ENCODE assay signal across 24 mouse cellular contexts in the genomic region with DNA sequence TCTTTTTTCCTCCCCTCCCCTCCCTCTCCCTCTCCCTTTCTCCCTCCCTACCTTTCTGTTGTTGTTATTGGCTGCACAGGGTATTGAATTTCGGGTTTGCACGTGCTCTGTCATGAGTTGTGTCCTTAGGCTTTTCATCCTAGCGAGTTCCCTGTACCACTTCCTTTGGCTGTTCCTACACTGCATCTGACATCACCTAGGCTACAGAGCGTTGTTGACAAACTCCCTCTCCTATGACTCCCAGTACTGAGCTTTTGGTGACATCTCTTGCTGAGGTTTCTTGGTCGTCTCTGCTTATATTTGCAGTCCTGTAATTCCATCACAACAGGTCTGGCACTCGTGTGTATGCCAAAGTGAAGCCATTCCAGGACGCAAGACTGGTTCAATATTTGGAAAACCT. TPM values are rescaled to one million over a fixed set of nuclear protein-coding genes. Genes with fewer than 3 reads are reported as not detected.
DNase-seq lines count a peak whose midpoint lies in the region; ATAC-seq and TF ChIP-seq lines count a peak whose summit lies in the region.
"Had no signal": no experiment of that assay in that cellular context is flagged by ENCODE, and none has a peak within 500 bp of the region (broad histone marks: within the 10 kb centered on the region; RNA-seq: fewer than 3 reads in every experiment).

No protein-coding gene starts in this region.

- H3K36me3 ChIP-seq in liver, postnatal 0 days (replicated peaks; ENCODE audit: insufficient read depth, low read length), result no peaks in the 10 kb centered on the region
- H3K36me3 ChIP-seq in liver, embryonic 11.5 days (ENCODE audit: control insufficient read depth, insufficient read depth, low read length), result no peaks in the 10 kb centered on the region
- H3K36me3 ChIP-seq: embryonic facial prominence, embryonic 12.5 days; forebrain, embryonic 15.5 days; G1E had no signal

- 60% methylated on average over 7 of the region's 7 CpGs for WGBS in liver, postnatal 0 days (ENCODE audit: insufficient replicate concordance)
- 78% methylated on average over 7 of the region's 7 CpGs for WGBS in liver, embryonic 11.5 days

- H3K4me3 ChIP-seq in gastrocnemius, adult 2 months, result no peak overlapping the region
- H3K4me3 ChIP-seq in layer of hippocampus, adult 2 months, result no peak overlapping the region
- no peak overlapping the region for H3K4me3 ChIP-seq in liver, postnatal 0 days (ENCODE audit: low read depth, low read length)
- H3K4me3 ChIP-seq in liver, embryonic 11.5 days (ENCODE audit: low read depth, low read length), result no peak overlapping the region
- H3K4me3 ChIP-seq: embryonic facial prominence, embryonic 10.5 days; embryonic facial prominence, embryonic 12.5 days; forebrain, embryonic 13.5 days; forebrain, embryonic 15.5 days had no signal

- H3K27me3 ChIP-seq in liver, postnatal 0 days (ENCODE audit: insufficient read depth, low read length), result no peaks in the 10 kb centered on the region
- no peaks in the 10 kb centered on the region for H3K27me3 ChIP-seq in liver, embryonic 11.5 days (replicated peaks; ENCODE audit: control insufficient read depth, insufficient read depth, low read length)
- H3K27me3 ChIP-seq: CH12.LX; embryonic facial prominence, embryonic 12.5 days; forebrain, embryonic 13.5 days; forebrain, embryonic 15.5 days; Patski had no signal

- ATAC-seq in liver, postnatal 0 days, result peak; percentile 11; the same call in 1 of the 2 replicates
- no peak for ATAC-seq in liver, embryonic 11.5 days (replicated peaks; ENCODE audit: low FRiP score)
- ATAC-seq: activated CD4-positive, CD25-positive, alpha-beta regulatory T cell, adult 4 months; CD4-positive, CD25-positive, alpha-beta regulatory T cell, adult 4 months; forebrain, embryonic 13.5 days; forebrain, embryonic 15.5 days; Patski had no signal

- intact Hi-C loops in gastrocnemius, adult 2 months (cut with DNase I), result no loop called here

- peak overlapping the region; percentile 49; the same call in 1 of the 2 replicates for H3K27ac ChIP-seq in gastrocnemius, adult 2 months
- H3K27ac ChIP-seq in layer of hippocampus, adult 2 months, result peak overlapping the region; percentile 74; the same call in 1 of the 2 replicates
- H3K27ac ChIP-seq in liver, postnatal 0 days (ENCODE audit: low read depth), result no peak overlapping the region
- no peak overlapping the region for H3K27ac ChIP-seq in liver, embryonic 11.5 days (ENCODE audit: low read depth, low read length)
- H3K27ac ChIP-seq: embryonic facial prominence, embryonic 10.5 days; embryonic facial prominence, embryonic 12.5 days; forebrain, embryonic 13.5 days; forebrain, embryonic 15.5 days had no signal

- peaks cover 13% of the 10 kb centered on the region for H3K4me1 ChIP-seq in liver, postnatal 0 days (ENCODE audit: insufficient read depth)
- H3K4me1 ChIP-seq in liver, embryonic 11.5 days (replicated peaks; ENCODE audit: control insufficient read depth, insufficient read depth, low read length), result peaks cover 11% of the 10 kb centered on the region

- no peak for TF ChIP-seq CTCF in gastrocnemius, adult 2 months (IDR thresholded peaks at IDR 0.05)
- no peak for TF ChIP-seq CTCF in layer of hippocampus, adult 2 months (conservative IDR thresholded peaks at IDR 0.05)
- no peak for TF ChIP-seq CTCF in liver, postnatal 0 days (IDR thresholded peaks at IDR 0.05; ENCODE audit: low read depth)

- no peak for DNase-seq in gastrocnemius, adult 2 months
- no peak for DNase-seq in gastrocnemius, postnatal 4 days (ENCODE audit: low spot score in 2 of 2)
- no peak for DNase-seq in layer of hippocampus, adult 2 months (ENCODE audit: low spot score in 2 of 2)
- DNase-seq in layer of hippocampus, adult 9-11 months, result no peak
- DNase-seq in liver, postnatal 0 days, result no peak
- DNase-seq in liver, embryonic 11.5 days (ENCODE audit: low spot score), result no peak
- DNase-seq: adrenal gland, adult 8-10 months; adrenal gland, postnatal 14 days; adrenal gland, postnatal 36 days; B cell, adult 2 months; cerebellum, adult 11-12 months; cerebellum, adult 2 months; cerebellum, adult 9-10 months; cerebellum, postnatal 10 days; cerebellum, postnatal 25 days had no signal

- no peaks in the 10 kb centered on the region for H3K9me3 ChIP-seq in liver, postnatal 0 days (ENCODE audit: low read length)
- H3K9me3 ChIP-seq in liver, embryonic 11.5 days (ENCODE audit: control insufficient read depth, low read length), result no peaks in the 10 kb centered on the region
- H3K9me3 ChIP-seq: embryonic facial prominence, embryonic 10.5 days; embryonic facial prominence, embryonic 12.5 days; forebrain, embryonic 13.5 days; forebrain, embryonic 15.5 days; G1E had no signal

- H3K9ac ChIP-seq in liver, postnatal 0 days (replicated peaks), result no peak overlapping the region
- H3K9ac ChIP-seq in liver, embryonic 11.5 days (ENCODE audit: low read depth, low read length), result no peak overlapping the region
- H3K9ac ChIP-seq: embryonic facial prominence, embryonic 12.5 days; forebrain, embryonic 13.5 days; forebrain, embryonic 15.5 days had no signal

- no peak for TF ChIP-seq EP300 in liver, postnatal 0 days (IDR thresholded peaks at IDR 0.05; ENCODE audit: low read depth)

- H3K4me2 ChIP-seq in liver, postnatal 0 days (ENCODE audit: low read depth, low read length), result no peak overlapping the region
- H3K4me2 ChIP-seq in liver, embryonic 11.5 days, result no peak overlapping the region
- H3K4me2 ChIP-seq: embryonic facial prominence, embryonic 12.5 days; forebrain, embryonic 13.5 days; forebrain, embryonic 15.5 days had no signal

RNA-seq across cellular contexts. Expression of a gene that starts 14.0 kb away (rescaled TPM):
- total RNA-seq in gastrocnemius, adult 2 months (2021), result 10 to 100 TPM; 60.2 to 66.1 TPM
- 10 to 100 TPM; 80.4 to 82.9 TPM for total RNA-seq in gastrocnemius, postnatal 4 days (2021)
- 100 to 1,000 TPM; 160 to 176 TPM for total RNA-seq in layer of hippocampus, adult 2 months (2021)
- polyA plus RNA-seq in liver, postnatal 0 days (2015; fragmentation: Nextera tagmentation; extraction: Ambion mirVana), result 17.5 and 19.7 TPM in 2 replicates
- 24.0 and 24.5 TPM in 2 replicates for polyA plus RNA-seq in liver, embryonic 11.5 days (2014; fragmentation: Nextera tagmentation; extraction: Ambion mirVana)

RNA-seq across cellular contexts. Expression of a gene that starts 14.3 kb away (rescaled TPM):
- 10 to 100 TPM; 17.7 to 18.1 TPM for total RNA-seq in gastrocnemius, adult 2 months (2021)
- 10 to 100 TPM; 26.6 to 27.2 TPM for total RNA-seq in gastrocnemius, postnatal 4 days (2021)
- total RNA-seq in layer of hippocampus, adult 2 months (2021), result 100 to 1,000 TPM; 104 to 111 TPM
- 27.3 and 27.4 TPM in 2 replicates for polyA plus RNA-seq in liver, postnatal 0 days (2015; fragmentation: Nextera tagmentation; extraction: Ambion mirVana)
- polyA plus RNA-seq in liver, embryonic 11.5 days (2014; fragmentation: Nextera tagmentation; extraction: Ambion mirVana), result 56.4 and 57.7 TPM in 2 replicates

RNA-seq across cellular contexts. Expression of a gene that starts 54.5 kb away (rescaled TPM):
- 1 to 10 TPM in 1 of 2 experiments, under 1 TPM in 1; 0.92 to 1.6 TPM for total RNA-seq in gastrocnemius, adult 2 months (2021)
- 1 to 10 TPM; 6.9 to 9.6 TPM for total RNA-seq in gastrocnemius, postnatal 4 days (2021)
- total RNA-seq in layer of hippocampus, adult 2 months (2021), result 10 to 100 TPM; 24.4 to 28.8 TPM
- polyA plus RNA-seq in liver, postnatal 0 days (2015; fragmentation: Nextera tagmentation; extraction: Ambion mirVana), result 12.4 and 14.2 TPM in 2 replicates
- 38.3 and 44.4 TPM in 2 replicates for polyA plus RNA-seq in liver, embryonic 11.5 days (2014; fragmentation: Nextera tagmentation; extraction: Ambion mirVana)

Comparison
In these comparisons a context has a peak if more than half of its experiments do, and no peak if none do; other contexts are left out.
1. H3K27ac ChIP-seq: peak in gastrocnemius, adult 2 months (single experiment) and layer of hippocampus, adult 2 months (single experiment); none in liver, postnatal 0 days (single experiment) and liver, embryonic 11.5 days (single experiment).